Mouse (Mus musculus): Measurements from ENCODE around the gene Exosc3.
A peak's percentile ranks its signal among the peaks of the same experiment; 100 is the strongest.
"Not testable (repeated sequence)": the region's sequence is repeated elsewhere in the genome, so short reads cannot be mapped to it uniquely, and the experiment has no call there.

Exosc3 gene

GRCm38 (mm10) chr4:45342286-45343155 is at the start of gene Exosc3:
Exosc3 (minus strand) TSS chr4:45342732.
- peak; percentile 67 to 79 for DNase-seq

DNA sequence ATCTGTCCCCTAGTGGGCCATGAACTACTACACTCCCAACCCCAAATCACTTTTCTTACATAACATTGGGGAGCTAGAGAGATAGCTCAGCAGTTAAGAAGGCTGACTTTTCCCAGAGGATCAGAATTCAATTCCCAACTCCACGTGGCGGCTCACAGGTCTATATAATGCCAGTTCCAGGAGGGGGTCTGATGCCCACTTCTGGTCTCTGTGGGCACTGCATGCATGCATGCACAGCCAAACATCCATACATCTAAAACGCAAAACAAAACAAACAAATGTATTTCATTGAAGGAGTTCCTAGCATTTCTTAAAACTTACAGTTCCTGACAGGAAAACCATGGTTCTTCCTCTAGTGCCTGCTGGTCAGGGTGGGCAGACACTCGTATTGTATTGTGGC is 49.6 kb upstream of the Exosc3 start:
- DNase-seq = no peak

DNA sequence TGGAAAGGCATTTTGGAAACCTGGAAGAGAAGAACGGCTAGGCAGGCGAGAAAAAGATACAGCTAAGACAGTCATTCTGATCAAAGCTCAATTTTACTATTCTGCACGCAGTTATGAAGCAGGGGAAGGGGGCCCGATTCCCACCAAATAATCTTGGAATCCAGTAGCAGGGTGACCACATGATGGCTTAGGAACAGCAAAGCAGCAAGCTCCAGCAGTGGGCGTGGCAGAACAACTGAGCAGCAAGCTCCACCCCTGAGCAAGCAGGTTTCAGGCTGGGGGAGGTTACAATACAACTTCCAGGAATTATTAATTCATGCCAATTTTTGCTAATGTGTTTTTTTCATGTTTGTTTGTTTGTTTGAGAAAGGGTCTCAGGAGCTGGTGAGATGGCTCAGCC is 44.8 kb upstream of the Exosc3 start:
- not testable (repeated sequence) for DNase-seq

GRCm38 (mm10) chr4:45382133-45382532 is 39.6 kb upstream of the Exosc3 start:
- not testable (repeated sequence) for DNase-seq

DNA sequence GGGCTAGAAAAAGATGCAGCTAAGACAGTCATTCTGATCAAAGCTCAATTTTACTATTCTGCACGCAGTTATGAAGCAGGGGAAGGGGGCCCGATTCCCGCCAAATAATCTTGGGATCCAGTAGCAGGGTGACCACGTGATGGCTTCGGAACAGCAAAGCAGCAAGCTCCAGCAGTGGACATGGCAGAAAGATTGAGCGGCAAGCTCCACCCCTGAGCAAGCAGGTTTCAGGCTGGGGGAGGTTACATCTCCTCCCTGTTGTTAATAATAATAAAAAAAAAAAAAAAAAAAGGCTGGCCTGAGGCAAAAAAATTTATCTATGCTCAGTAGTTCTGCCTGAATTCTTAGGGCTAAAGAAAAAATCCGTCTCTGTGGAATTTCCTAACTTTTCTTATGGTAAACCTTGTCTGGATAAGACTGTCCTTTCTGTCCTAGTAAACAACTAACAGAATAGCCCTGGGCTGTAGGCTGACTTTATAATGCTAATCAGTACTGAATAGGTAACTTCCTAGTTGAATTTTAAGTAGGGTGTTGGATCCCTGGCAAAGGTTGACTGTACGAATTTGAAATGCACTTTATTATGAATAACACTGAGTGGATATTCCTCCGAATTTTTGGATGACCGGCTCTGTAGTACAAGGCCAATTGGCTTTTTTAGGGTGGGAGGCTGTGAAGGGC is 38.5 kb upstream of the Exosc3 start:
- not testable (repeated sequence) for DNase-seq

DNA sequence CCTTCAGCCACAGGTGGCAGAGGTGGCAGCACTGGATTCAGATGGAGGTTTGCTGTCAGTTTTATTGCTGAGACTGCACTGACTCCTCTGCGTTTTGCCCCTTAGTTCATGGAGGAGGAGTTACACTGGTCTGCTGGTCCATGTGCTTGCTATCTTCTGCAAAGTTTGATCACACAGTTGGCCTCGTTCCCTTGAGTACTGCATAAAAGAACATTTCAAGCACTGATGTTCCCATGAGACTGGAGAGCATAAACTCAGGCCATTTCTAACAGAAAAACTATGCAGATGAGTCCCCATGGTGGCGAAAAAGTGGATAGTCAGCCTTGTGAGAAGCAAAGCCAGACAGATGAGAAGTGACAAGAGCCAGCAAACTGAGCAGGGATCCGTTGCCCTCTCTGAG is 34.0 kb upstream of the Exosc3 start:
- no peak for DNase-seq

DNA sequence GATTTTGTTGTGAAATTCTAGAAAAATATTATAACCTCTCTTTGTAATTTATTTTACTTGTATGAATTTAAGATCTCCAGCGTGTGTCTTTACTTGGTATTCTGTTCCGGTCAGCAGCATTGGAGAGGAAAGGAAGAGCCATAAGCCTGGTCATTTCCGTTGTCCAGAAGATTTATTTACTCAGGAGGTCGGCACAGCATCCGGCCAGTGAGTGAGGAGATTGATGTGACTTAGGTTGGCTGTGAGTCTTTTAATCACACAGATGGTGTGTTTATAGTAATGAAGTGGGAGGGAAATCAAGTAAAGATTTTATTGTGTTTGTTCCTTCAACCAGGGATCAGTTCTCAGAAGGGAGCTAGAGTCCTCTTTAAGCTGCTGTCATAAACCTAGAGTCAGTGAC is 32.3 kb upstream of the Exosc3 start:
- peak in 1 of 2 experiments; percentile 38 for DNase-seq

DNA sequence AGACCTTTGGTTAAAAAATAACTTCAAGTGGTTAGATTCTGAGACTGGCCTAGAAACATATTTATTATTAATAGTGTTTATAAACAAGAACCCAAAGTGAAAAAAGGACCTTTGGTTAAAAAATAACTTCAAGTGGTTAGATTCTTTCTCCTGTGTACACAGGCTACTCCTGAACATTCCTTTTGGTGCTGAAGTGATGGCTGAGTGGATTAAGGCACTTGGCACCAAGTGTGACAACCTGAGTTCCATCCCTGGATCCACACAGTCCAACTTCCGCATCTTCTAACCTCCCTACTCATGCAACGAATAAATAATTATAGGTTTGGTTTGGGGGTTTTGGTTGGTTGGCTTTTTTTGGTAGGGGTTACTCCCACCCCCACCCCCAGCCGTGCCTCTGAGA is 28.7 kb upstream of the Exosc3 start:
- no peak for DNase-seq

GRCm38 (mm10) chr4:45356653-45357052 is 14.1 kb upstream of the Exosc3 start:
- no peak for DNase-seq

DNA sequence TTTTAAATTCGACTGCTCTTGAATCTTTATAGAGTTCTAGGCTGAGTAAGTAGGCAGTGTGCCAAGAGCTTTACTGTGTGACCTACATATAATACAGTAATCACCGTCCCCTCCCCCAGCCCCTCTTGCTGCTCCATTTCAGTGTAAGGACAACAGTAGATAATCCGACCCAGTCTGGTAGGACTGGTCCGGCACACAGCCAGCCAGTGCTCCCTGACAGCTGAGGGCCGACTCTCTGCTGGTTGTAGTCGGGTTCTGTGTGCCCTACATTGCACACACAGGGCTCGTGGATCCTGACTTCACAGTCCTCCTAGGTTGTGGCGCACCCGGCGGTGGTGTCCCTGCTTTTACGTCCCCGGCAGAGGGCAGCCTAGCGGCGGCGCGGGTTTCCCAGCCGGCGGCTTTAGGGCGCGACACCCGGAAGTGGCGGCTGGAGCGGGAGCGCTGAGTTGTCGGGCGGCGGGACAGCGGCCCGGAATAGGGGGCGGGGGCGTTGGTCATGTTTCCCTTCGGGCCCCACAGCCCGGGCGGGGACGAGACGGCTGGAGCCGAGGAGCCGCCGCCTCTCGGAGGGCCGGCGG is 773 bp downstream of the Exosc3 start, which contains the start of gene Dcaf10:
TSS of gene Dcaf10 (plus strand) at position 433 of the 581 bp plus-strand sequence.
- peak; percentile 96 to 97 for DNase-seq

GRCm38 (mm10) chr4:45341226-45341625 is 1.3 kb downstream of the Exosc3 start:
- no peak for DNase-seq

DNA sequence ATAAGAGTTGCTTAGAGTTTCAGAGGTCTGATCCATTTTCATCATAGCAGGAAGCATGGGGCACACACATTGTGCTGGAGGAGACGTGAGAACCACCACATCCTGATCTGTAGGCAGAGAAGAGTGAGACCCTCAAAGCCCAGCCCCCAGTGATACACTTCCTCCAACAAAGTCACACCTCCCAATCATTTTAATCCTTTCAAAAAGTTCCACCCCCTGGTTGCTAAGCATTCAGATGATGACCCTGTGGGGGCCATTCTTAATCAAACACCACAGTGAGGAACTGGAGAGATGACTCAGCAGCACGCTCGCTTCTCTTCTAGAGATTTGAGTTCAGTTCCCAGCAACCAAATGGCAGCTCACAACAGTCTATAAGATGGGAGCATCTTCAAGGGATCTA is 10.1 kb downstream of the Exosc3 start:
- no peak for DNase-seq

DNA sequence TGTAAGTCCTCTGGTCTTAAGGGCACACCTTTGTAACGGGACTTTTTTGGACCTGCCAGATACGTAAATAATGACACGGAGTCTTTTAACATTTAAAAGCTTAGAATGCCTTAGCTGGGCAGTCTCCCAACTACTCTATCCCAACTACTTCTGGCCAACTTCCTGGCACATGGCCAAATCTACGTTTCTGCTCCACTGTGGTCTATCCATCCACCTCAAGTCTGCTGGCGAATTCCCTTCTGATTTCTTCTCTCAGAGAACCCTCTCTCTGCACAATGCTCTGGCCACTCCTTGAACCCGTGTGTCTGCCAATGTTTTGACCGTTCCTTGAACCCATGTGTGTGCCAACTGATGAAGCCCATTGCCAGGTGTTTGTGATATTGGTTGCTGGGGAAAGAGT is 11.4 kb downstream of the Exosc3 start:
- no peak for DNase-seq

DNA sequence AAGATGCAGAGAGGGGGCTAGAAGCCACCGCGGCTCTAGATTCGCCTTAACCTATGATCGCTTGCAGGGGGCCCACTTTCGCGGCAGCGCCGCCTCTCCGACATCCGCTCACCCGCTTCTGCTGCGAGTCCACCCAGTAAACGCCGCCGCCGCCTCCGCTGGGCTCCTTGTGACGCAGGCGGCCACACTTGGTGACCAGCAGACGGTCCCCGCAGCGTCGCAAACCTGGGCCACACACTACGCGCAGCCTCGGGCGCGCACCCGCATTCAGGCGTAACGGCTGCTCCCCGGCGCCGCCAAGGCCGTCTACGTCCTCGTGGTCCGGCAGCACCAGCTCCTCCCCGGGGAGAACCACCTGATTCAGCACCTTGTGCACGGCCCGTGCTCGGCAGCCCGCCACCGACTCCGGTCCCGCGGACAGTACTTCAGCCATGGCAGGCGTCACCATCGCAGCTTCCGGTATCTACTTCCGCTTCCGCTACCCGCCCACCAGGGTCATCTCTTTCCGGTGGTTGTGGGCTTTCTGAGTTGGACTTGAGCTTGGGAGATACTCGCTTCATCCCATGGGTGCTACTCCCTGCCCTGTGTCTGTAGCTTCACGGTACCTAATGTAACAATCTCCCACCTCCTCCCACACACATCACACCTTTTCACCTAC is 22.2 kb downstream of the Exosc3 start:
- DNase-seq = peak; percentile 86 to 92

- DNase-seq = no peak
These were observed 31.5 kb downstream of the Exosc3 start for GRCm38 (mm10) chr4:45311056-45311455.

- DNase-seq = no peak
These were observed 33.9 kb downstream of the Exosc3 start for GRCm38 (mm10) chr4:45308606-45309005.

GRCm38 (mm10) chr4:45308046-45308445 is 34.5 kb downstream of the Exosc3 start:
- peak; percentile 43 to 52 for DNase-seq

DNA sequence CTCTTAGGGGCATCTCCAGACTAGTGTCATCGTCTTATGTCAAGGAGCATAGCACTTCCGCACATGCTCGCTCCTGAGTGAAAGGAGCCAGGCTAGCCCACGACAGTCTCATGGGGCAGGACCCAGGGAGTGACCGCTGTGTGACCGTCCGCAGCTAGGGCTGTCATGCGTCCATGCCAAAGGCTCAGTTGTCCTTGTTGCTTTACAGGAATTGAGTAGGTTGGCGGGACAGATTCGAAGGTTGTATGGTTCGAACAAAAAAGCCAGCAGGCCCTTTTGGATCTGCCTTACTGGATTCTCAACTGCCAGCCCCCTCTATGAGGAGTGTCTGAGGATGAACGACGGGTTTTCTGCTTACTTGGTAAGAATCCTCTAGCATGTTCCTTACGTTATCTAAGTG is 37.0 kb downstream of the Exosc3 start:
- no peak for DNase-seq

- peak; percentile 79 to 82 for DNase-seq
These were observed 45.6 kb downstream of the Exosc3 start, which contains the start of gene Trmt10b for GRCm38 (mm10) chr4:45296662-45297564. Trmt10b (plus strand) TSS chr4:45297127.

- no peak for DNase-seq
These were observed 54.6 kb downstream of the Exosc3 start for GRCm38 (mm10) chr4:45287906-45288305.

- DNase-seq = peak in 1 of 2 experiments; percentile 27
These were observed 56.2 kb downstream of the Exosc3 start for GRCm38 (mm10) chr4:45286318-45286717.
